Mouse (Mus musculus): Measurements from ENCODE around the gene H1foo. TPM values are rescaled to one million over a fixed set of nuclear protein-coding genes. Genes with fewer than 3 reads are reported as not detected.

Gene H1foo
- polyA plus RNA-seq, 1 experiment from 2014 or later, result not detected

DNA sequence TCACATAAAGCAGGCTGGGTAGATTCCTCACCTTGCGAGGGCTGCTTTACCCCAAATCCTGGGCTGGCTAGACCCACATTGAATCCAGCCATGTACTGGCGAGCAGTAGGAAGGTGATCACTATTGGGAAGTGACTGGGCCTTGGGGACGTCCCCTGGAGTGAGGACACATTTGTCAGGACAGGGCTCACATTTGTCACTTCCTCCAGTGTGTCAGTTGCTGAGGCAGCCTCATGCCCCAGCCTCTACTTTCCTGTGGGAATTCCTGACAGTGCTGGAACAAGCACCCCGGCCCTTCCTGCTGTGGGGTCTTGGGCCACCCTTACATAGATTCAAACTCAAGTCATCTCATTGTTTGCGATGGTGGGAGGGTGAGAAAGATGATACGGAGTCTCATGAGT, 33.0 kb upstream of the H1foo start:
- Histone ChIP-seq H3K9me3 (no peaks in the 10 kb centered on the region), H3K36me3 (peaks cover 35% of the 10 kb centered on the region), H3K27ac (no peak overlapping the region), H3K9ac (no peak overlapping the region), H3K27me3 (no peaks in the 10 kb centered on the region), H3K4me3 (no peak overlapping the region), H3K4me1 (0 out of 2 replicates have a peak, but pooled peaks cover 6% of the 10 kb centered on the region), H3K4me2 (replicated peaks) (no peak overlapping the region)
- ATAC-seq (ENCODE audit: low FRiP score, low read depth), result no peak
- WGBS, result 73% methylated on average over 6 of the region's 6 CpGs

DNA sequence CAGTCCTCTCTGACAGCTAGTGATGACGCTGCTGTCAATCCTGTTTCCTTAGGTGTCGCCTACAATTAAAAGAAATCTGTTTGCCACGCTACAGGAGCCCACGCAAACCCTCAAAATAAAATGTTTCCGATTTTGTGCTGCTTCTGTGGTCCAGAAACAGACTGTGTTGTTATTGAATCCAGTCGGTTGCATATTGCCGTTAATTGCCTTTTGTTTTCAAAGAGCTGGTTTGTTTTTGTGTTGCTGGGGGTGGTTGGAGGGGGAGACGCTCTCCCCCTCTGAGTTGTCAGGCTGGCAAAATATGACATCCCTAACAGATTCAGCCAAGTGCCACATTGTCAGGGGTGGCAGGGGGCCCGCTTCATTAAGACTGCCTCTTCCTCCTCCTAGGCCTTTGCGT, 31.3 kb upstream of the H1foo start:
- no peak overlapping the region for H3K4me3 ChIP-seq
- H3K9me3 ChIP-seq, result no peaks in the 10 kb centered on the region
- H3K4me1 ChIP-seq, result 0 out of 2 replicates have a peak, but pooled peaks cover 6% of the 10 kb centered on the region
- no peaks in the 10 kb centered on the region for H3K27me3 ChIP-seq
- no peak overlapping the region for H3K4me2 ChIP-seq (replicated peaks)
- H3K36me3 ChIP-seq, result peaks cover 37% of the 10 kb centered on the region
- WGBS, result 84% methylated on average over 10 of the region's 10 CpGs
- no peak overlapping the region for H3K27ac ChIP-seq
- ATAC-seq (ENCODE audit: low FRiP score, low read depth), result no peak
- H3K9ac ChIP-seq, result no peak overlapping the region

GRCm38 (mm10) chr6:115914511-115915202, 30.1 kb upstream of the H1foo start:
- Histone ChIP-seq H3K27me3 (no peaks in the 10 kb centered on the region), H3K4me2 (replicated peaks) (no peak overlapping the region), H3K9ac (no peak overlapping the region), H3K36me3 (peaks cover 37% of the 10 kb centered on the region), H3K4me1 (0 out of 2 replicates have a peak, but pooled peaks cover 6% of the 10 kb centered on the region), H3K4me3 (no peak overlapping the region), H3K27ac (no peak overlapping the region), H3K9me3 (no peaks in the 10 kb centered on the region)
- WGBS, result 84% methylated on average over 15 of the region's 15 CpGs
- ATAC-seq (ENCODE audit: low FRiP score, low read depth), result no peak

DNA sequence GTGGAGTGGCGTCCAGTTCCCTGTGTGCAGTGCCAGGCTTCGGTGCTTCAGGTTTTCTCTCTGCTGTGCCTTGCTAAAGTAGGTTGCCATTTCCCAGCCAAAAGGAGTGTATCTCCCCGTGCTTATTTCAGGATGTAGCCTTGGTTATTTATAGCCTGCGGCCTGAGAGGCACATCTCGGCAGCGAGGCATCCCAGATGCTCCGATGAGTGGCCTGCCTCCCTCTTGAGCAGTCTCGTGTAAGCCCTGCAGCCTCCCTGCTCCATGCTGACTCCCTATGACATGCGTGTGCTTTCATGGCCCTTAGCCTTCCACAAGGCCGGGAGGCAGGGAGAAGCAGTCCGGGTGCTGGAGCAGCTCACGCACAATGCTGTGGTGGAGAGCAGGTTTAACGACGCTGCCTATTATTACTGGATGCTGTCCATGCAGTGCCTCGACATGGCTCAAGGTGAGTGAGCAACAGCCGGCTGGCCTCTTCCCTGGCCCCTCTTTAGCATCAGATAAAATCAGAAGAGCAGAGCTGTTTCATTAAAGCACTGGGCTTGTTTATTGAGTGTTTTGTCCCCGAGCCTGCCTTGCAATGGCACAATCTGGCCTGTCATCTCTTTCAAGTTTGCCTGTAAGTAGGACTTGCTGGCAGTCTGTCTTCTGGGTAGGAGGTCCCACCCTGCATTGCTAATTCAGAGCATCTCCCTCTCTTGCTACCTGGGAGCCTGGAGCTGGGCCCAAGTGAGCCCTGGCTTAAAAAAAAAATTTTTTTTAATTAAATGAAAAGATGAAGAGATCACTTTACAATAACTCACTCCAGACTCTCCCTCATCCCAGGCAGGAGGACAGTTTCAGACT, 28.9 kb upstream of the H1foo start:
- Histone ChIP-seq H3K4me1 (0 out of 2 replicates have a peak, but pooled peaks cover 6% of the 10 kb centered on the region), H3K4me2 (replicated peaks) (no peak overlapping the region), H3K9ac (no peak overlapping the region), H3K9me3 (no peaks in the 10 kb centered on the region), H3K27me3 (no peaks in the 10 kb centered on the region), H3K27ac (0 out of 2 replicates have a peak overlapping the region, but pooled peaks have one; percentile 22), H3K4me3 (no peak overlapping the region), H3K36me3 (peaks cover 35% of the 10 kb centered on the region)
- 50% methylated on average over 17 of the region's 17 CpGs for WGBS
- no peak for ATAC-seq (ENCODE audit: low FRiP score, low read depth)

DNA sequence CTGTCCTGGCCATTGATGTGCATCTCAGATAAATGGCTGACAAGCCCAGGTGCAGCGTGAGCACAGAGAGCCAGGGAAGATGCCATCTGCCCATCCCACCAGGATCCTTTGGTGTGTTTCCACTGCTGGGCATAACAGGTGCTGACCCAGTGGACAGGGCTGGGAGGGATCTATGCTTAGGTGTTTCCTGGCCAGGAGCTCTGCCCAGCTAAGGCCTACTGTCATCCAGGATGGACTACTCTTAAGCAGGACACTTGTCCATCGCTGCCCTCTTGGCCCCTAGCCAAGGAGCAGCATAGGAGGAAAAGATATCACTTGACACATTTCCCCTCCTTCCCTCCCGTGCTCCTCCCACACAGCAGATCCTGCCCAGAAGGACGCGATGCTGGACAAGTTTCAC, 28.1 kb upstream of the H1foo start:
- no peaks in the 10 kb centered on the region for H3K27me3 ChIP-seq
- no peak overlapping the region for H3K27ac ChIP-seq
- no peaks in the 10 kb centered on the region for H3K9me3 ChIP-seq
- no peak overlapping the region for H3K9ac ChIP-seq
- WGBS, result 86% methylated on average over 5 of the region's 5 CpGs
- H3K4me2 ChIP-seq (replicated peaks), result no peak overlapping the region
- H3K4me3 ChIP-seq, result no peak overlapping the region
- ATAC-seq (ENCODE audit: low FRiP score, low read depth), result no peak
- 0 out of 2 replicates have a peak, but pooled peaks cover 6% of the 10 kb centered on the region for H3K4me1 ChIP-seq
- peaks cover 33% of the 10 kb centered on the region for H3K36me3 ChIP-seq

DNA sequence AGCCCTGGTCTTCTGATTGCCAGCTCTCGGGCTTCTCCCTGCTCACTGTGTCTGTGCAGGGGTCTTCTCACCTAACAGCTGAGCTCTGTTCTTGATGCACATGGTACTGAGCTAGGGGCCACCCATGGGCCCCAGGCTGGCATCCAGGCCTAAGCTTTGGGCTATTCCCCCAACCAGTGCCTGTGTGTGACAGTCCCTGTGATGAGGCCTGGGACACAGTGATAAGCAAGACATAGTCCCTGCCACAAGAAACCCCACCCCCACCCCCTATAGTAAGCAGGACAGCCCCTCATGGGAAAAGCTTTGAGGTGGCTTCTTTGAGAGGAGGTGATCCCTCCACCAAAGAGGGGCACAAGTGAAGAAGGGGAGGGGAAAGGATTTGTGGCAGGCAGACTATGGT, 26.1 kb upstream of the H1foo start:
- no peak for ATAC-seq (ENCODE audit: low FRiP score, low read depth)
- peaks cover 39% of the 10 kb centered on the region for H3K36me3 ChIP-seq
- no peaks in the 10 kb centered on the region; the same call in 1 of the 2 replicates for H3K27me3 ChIP-seq
- no peak overlapping the region for H3K4me3 ChIP-seq
- 0 out of 2 replicates have a peak, but pooled peaks cover 6% of the 10 kb centered on the region for H3K4me1 ChIP-seq
- H3K27ac ChIP-seq, result no peak overlapping the region
- no peak overlapping the region for H3K4me2 ChIP-seq (replicated peaks)
- WGBS, result 89% methylated on average over 1 of the region's 1 CpGs
- no peak overlapping the region for H3K9ac ChIP-seq
- no peaks in the 10 kb centered on the region for H3K9me3 ChIP-seq

DNA sequence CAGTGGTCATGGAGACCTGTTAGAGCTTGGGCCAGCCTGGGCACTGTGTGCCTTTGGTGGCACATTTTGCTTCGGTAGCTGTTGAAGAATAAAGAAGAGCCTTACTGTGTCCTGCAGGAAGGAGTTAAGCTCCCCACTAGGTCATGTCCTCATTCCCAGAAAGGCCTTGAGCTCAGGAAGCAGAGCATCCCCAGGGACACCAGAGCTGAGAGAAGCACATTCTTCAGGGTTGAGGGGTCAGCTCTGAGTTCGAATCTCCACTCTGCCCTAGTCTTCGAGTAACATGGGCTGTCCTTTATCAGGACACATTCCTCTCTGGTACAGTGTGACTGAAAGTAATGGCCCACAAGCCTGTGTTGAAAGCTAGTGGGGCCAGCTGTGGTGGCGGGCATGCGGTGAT, 24.9 kb upstream of the H1foo start:
- ATAC-seq (ENCODE audit: low FRiP score, low read depth), result no peak
- no peaks in the 10 kb centered on the region for H3K9me3 ChIP-seq
- H3K4me3 ChIP-seq, result no peak overlapping the region
- no peak overlapping the region for H3K9ac ChIP-seq
- H3K27ac ChIP-seq, result no peak overlapping the region
- peaks cover 34% of the 10 kb centered on the region for H3K36me3 ChIP-seq
- no peak overlapping the region for H3K4me2 ChIP-seq (replicated peaks)
- H3K4me1 ChIP-seq, result peaks cover 15% of the 10 kb centered on the region
- 91% methylated on average over 5 of the region's 5 CpGs for WGBS
- H3K27me3 ChIP-seq, result peaks cover 3% of the 10 kb centered on the region; the same call in 1 of the 2 replicates

GRCm38 (mm10) chr6:115924829-115925228, 19.9 kb upstream of the H1foo start:
- H3K9me3 ChIP-seq, result no peaks in the 10 kb centered on the region
- H3K36me3 ChIP-seq, result 0 out of 2 replicates have a peak, but pooled peaks cover 13% of the 10 kb centered on the region
- ATAC-seq (ENCODE audit: low FRiP score, low read depth), result no peak
- WGBS, result 38% methylated on average over 6 of the region's 6 CpGs
- peaks cover 5% of the 10 kb centered on the region; the same call in 1 of the 2 replicates for H3K27me3 ChIP-seq
- H3K4me3 ChIP-seq, result no peak overlapping the region
- no peak overlapping the region for H3K4me2 ChIP-seq (replicated peaks)
- peaks cover 44% of the 10 kb centered on the region for H3K4me1 ChIP-seq
- H3K9ac ChIP-seq, result no peak overlapping the region
- no peak overlapping the region for H3K27ac ChIP-seq

GRCm38 (mm10) chr6:115926416-115926815, 18.3 kb upstream of the H1foo start:
- peaks cover 44% of the 10 kb centered on the region for H3K4me1 ChIP-seq
- ATAC-seq (ENCODE audit: low FRiP score, low read depth), result no peak
- peaks cover 5% of the 10 kb centered on the region; the same call in 1 of the 2 replicates for H3K27me3 ChIP-seq
- H3K4me2 ChIP-seq (replicated peaks), result peak overlapping the region; percentile 44
- H3K9ac ChIP-seq, result peak overlapping the region; percentile 32; the same call in 1 of the 2 replicates
- H3K4me3 ChIP-seq, result no peak overlapping the region
- no peaks in the 10 kb centered on the region for H3K9me3 ChIP-seq
- H3K36me3 ChIP-seq, result 0 out of 2 replicates have a peak, but pooled peaks cover 10% of the 10 kb centered on the region
- 23% methylated on average over 10 of the region's 10 CpGs for WGBS
- 0 out of 2 replicates have a peak overlapping the region, but pooled peaks have one; percentile 12 for H3K27ac ChIP-seq

DNA sequence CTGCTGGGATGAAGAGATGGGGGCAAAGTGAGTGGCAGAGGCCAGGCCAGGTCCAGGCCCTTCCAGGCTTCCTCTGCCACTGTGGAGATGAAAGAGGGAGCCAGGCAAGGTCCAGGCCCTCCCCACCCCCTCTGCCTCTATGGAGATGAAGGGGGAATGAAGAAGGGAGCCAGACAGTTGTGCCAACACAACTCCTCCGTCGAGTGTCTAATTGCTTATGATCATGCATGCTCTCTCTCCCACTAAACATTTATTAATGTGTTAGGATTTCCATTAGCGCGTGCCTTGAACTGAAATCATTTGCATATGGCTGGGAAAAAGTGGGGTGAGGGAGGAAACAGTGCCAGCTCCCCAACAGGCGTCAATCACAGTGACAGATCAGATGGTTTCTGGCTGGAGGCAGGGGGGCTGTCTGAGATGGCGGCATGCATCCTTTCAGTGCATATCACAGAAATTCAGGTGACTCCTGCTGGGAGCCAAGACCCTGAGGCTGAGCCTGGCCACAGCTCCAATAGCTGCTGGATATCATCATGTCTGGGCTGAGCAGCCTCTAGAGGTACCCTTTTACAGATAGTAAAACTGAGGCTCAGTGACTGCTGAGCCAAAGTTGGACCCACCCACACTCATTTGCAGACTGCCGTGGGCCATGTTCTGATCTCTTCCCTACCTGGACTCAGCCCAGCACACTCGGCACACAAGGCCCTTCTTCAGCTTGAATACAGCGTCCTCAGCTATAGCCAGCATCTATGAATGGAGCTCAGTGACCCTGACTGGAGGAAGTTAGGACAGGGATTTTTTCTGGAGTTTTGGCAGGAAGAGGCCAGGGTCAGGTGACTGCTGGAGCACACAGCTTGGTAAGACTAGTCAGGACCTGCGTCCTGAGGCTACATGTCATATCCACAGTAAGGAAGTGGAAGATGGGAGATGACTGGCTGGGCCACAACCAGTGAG, 17.2 kb upstream of the H1foo start:
- Histone ChIP-seq H3K27ac (no peak overlapping the region), H3K9ac (no peak overlapping the region), H3K4me2 (replicated peaks) (no peak overlapping the region), H3K4me1 (peaks cover 44% of the 10 kb centered on the region), H3K9me3 (no peaks in the 10 kb centered on the region), H3K36me3 (0 out of 2 replicates have a peak, but pooled peaks cover 10% of the 10 kb centered on the region), H3K4me3 (no peak overlapping the region), H3K27me3 (peaks cover 5% of the 10 kb centered on the region; the same call in 1 of the 2 replicates)
- 70% methylated on average over 10 of the region's 10 CpGs for WGBS
- ATAC-seq (ENCODE audit: low FRiP score, low read depth), result no peak

- no peak overlapping the region for H3K27ac ChIP-seq
These were observed 14.7 kb upstream of the H1foo start for GRCm38 (mm10) chr6:115930018-115930417.

More at GRCm38 (mm10) chr6:115930018-115930417, 14.7 kb upstream of the H1foo start:
- Histone ChIP-seq H3K4me1 (peaks cover 33% of the 10 kb centered on the region), H3K9me3 (no peaks in the 10 kb centered on the region), H3K27me3 (peaks cover 3% of the 10 kb centered on the region; the same call in 1 of the 2 replicates), H3K4me2 (replicated peaks) (no peak overlapping the region), H3K36me3 (no peaks in the 10 kb centered on the region), H3K9ac (no peak overlapping the region), H3K4me3 (no peak overlapping the region)
- WGBS, result 48% methylated on average over 5 of the region's 5 CpGs
- ATAC-seq (ENCODE audit: low FRiP score, low read depth), result no peak

Measured in limb, embryonic 13.5 days (tissue).